ENCODE assay signal across 8 mouse cellular contexts in the genomic region with DNA sequence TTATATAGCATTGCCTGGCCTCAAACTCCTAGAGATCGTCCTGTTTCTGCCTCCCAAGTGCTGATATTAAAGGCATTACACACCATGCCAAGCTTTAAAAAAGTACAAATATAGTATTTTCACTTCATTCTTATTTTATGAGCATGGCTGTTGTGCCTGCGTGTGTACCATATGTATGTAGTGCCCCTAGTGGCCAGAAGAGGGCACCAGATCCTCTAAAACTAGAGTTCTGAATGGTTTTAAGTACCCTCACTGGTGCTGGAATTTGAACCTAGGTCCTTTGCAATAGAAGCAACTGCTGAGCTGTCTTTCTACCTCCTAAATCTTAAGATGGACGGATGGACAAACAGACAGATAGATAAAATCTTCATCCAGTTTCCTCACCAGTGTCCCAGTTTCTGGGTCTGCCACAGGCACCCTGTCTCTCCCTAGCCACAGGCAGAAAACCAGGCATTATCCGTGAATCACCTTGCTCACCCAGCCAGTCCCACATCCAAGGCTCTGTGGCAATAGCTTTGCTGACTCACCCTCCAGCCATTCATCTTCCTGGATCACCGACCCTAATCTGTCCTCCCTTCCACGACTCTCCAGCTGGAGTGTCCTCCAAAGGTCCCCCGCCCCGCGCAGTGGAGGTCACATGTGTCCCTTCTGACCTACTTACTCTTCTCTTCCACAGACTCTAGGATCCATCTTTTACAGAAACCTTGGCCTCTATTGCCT. TPM values are rescaled to one million over a fixed set of nuclear protein-coding genes. Genes with fewer than 3 reads are reported as not detected.
DNase-seq lines count a peak whose midpoint lies in the region; TF ChIP-seq lines count a peak whose summit lies in the region.

No protein-coding gene starts in this region.

- H3K4me1 ChIP-seq in E14TG2a.4 (replicated peaks; ENCODE audit: low read depth, low read length) = peaks cover 39% of the 10 kb centered on the region

- TF ChIP-seq CTCF in E14TG2a.4 (conservative IDR thresholded peaks at IDR 0.05; ENCODE audit: low read length) = peak; percentile 81

- DNase-seq in heart, adult 18-20 months = peak; percentile 16 to 26
- no peak for DNase-seq in heart, postnatal 25 days (ENCODE audit: low spot score)
- peak; percentile 75 for DNase-seq in c-Kit-positive CD71-positive TER-119-positive erythroid progenitor cells, embryonic 14.5 days (ENCODE audit: low spot score)
- peak; percentile 39 for DNase-seq in lung, postnatal 10 days
- no peak for DNase-seq in yolk sac, embryonic 10.5 days (ENCODE audit: low spot score)
- DNase-seq in right cerebral cortex, postnatal 14 days = no peak
- DNase-seq in gastrocnemius, postnatal 14 days = no peak

- no peaks in the 10 kb centered on the region for H3K36me3 ChIP-seq in E14TG2a.4 (ENCODE audit: insufficient read depth, low read length)

- H3K27me3 ChIP-seq in E14TG2a.4 (ENCODE audit: insufficient read depth, low read length) = peaks cover 4% of the 10 kb centered on the region

- H3K9me3 ChIP-seq in E14TG2a.4 (ENCODE audit: low read length) = peaks cover 15% of the 10 kb centered on the region

- intact Hi-C loops in heart, postnatal 25 days (cut with DNase I) = no loop called here
- intact Hi-C loops in gastrocnemius, postnatal 14 days (cut with DNase I; ENCODE audit: low total_unique reads) = no loop called here

- H3K4me3 ChIP-seq in E14TG2a.4 (replicated peaks; ENCODE audit: low read length) = no peak overlapping the region

RNA-seq across cellular contexts. Expression of a gene that starts 2.9 kb away (rescaled TPM):
- total RNA-seq in heart, adult 18-20 months (2021) = not detected
- not detected for total RNA-seq in heart, postnatal 25 days (2021)
- total RNA-seq in gastrocnemius, postnatal 14 days (2021) = under 1 TPM in 1 of 2 experiments, not detected in 1; 0.04 TPM

RNA-seq across cellular contexts. Expression of a gene that starts 54.4 kb away (rescaled TPM):
- total RNA-seq in heart, adult 18-20 months (2021) = 10 to 100 TPM; 14.8 to 19.6 TPM
- 10 to 100 TPM; 12.4 to 16.2 TPM for total RNA-seq in heart, postnatal 25 days (2021)
- total RNA-seq in gastrocnemius, postnatal 14 days (2021) = 10 to 100 TPM; 14.5 to 15.0 TPM

RNA-seq across cellular contexts. Expression of a gene that starts 59.8 kb away (rescaled TPM):
- under 1 TPM in 1 of 2 experiments, not detected in 1; 0.08 TPM for total RNA-seq in heart, adult 18-20 months (2021)
- total RNA-seq in heart, postnatal 25 days (2021) = under 1 TPM; 0.05 to 0.50 TPM
- total RNA-seq in gastrocnemius, postnatal 14 days (2021) = under 1 TPM in 1 of 2 experiments, not detected in 1; 0.04 TPM

Comparison
In these comparisons a context has a peak if more than half of its experiments do, and no peak if none do; other contexts are left out.
1. DNase-seq: peak in heart, adult 18-20 months (2 of 2), c-Kit-positive CD71-positive TER-119-positive erythroid progenitor cells, embryonic 14.5 days (single experiment) and lung, postnatal 10 days (single experiment); none in heart, postnatal 25 days (single experiment), yolk sac, embryonic 10.5 days (single experiment), right cerebral cortex, postnatal 14 days (single experiment) and gastrocnemius, postnatal 14 days (single experiment).